Mouse (Mus musculus) heart, embryonic 14.5 days (tissue): ENCODE measurements around the gene Mcrip2. TPM values are rescaled to one million over a fixed set of nuclear protein-coding genes. Genes with fewer than 3 reads are reported as not detected.

Experiments used
- ATAC-seq: fragments of 200-750 bp; cut with Nextera tagmentation; 2 replicates; pipeline ENCODE4 v1.8.0; 2017; ENCODE audit warnings: low read depth, moderate TSS enrichment; ENCODE audit not compliant: insufficient number of reproducible peaks, insufficient read depth, low FRiP score
- H3K27ac ChIP-seq, 2 experiments: fragments of 200-500 bp in 1 of 2; fragments of 300-500 bp in 1 of 2; sonication (generic) in 1 of 2; replicated peaks in 1 of 2; 2 replicates each; pipeline ENCODE4 v1.5.1; 2012 to 2014; ENCODE audit warnings: low read depth in 2 of 2, low read length in 2 of 2, control low read depth in 1 of 2, mild to moderate bottlenecking in 1 of 2, mixed read lengths in 1 of 2; ENCODE audit not compliant: control insufficient read depth in 1 of 2, insufficient read depth in 1 of 2
- H3K27me3 ChIP-seq: fragments of 300-500 bp; sonication (generic); 2 replicates; pipeline ENCODE4 v1.6.1; 2014; ENCODE audit warnings: mild to moderate bottlenecking, low read length, control low read depth; ENCODE audit not compliant: control insufficient read depth, insufficient read depth
- H3K36me3 ChIP-seq: fragments of 300-500 bp; sonication (generic); 2 replicates; pipeline ENCODE4 v1.6.1; 2014; ENCODE audit warnings: mild to moderate bottlenecking, control low read depth, low read length, mixed read lengths; ENCODE audit not compliant: control insufficient read depth, insufficient read depth
- H3K4me1 ChIP-seq, 2 experiments: fragments of 200-500 bp in 1 of 2; fragments of 300-500 bp in 1 of 2; sonication (generic) in 1 of 2; 2 replicates each; pipeline ENCODE4 v1.6.1; 2012 to 2014; ENCODE audit warnings: low read length in 2 of 2, control low read depth in 1 of 2, mixed read lengths in 1 of 2; ENCODE audit not compliant: control insufficient read depth in 2 of 2, insufficient read depth in 2 of 2
- H3K4me2 ChIP-seq: fragments of 300-500 bp; sonication (generic); 2 replicates; pipeline ENCODE4 v1.6.1; 2014; ENCODE audit warnings: mild to moderate bottlenecking, low read length
- H3K4me3 ChIP-seq, 2 experiments: fragments of 200-500 bp in 1 of 2; fragments of 300-500 bp in 1 of 2; sonication (generic) in 1 of 2; 2 replicates each; pipeline ENCODE4 v1.5.1; 2012 to 2014; ENCODE audit warnings: low read length in 2 of 2, mild to moderate bottlenecking in 2 of 2, control low read depth in 1 of 2, low read depth in 1 of 2, moderate library complexity in 1 of 2; ENCODE audit not compliant: control insufficient read depth in 1 of 2, insufficient read depth in 1 of 2
- H3K9ac ChIP-seq: fragments of 300-500 bp; sonication (generic); 2 replicates; pipeline ENCODE4 v1.6.1; 2014; ENCODE audit warnings: mild to moderate bottlenecking, low read length
- H3K9me3 ChIP-seq: fragments of 300-500 bp; sonication (generic); 2 replicates; pipeline ENCODE4 v1.6.1; 2016; ENCODE audit warnings: low read length, control low read depth; ENCODE audit not compliant: control insufficient read depth
- WGBS: fragments of 180-500 bp; shearing (Covaris S2); extraction: QIAGEN DNeasy Blood & Tissue Kit; methylation state at CpG from one replicate; pipeline ENCODE4 v1.1.7; 2014; 5-methylcytosine and 5-hydroxymethylcytosine counted together
- microRNA-seq: library from miRNA; unstranded; fragments of <30 nt; microRNA quantifications from one replicate; pipeline ENCODE4, GENCODE M21; 2016
- polyA plus RNA-seq: library from polyadenylated mRNA; unstranded; fragments of >200 nt; fragmentation: Nextera tagmentation; extraction: Ambion mirVana; gene quantifications from 2 replicates; pipeline ENCODE4 v1.2.1, GENCODE M21; 2014

Gene Mcrip2
- polyA plus RNA-seq, 1 experiment from 2014 or later, result 184 TPM

DNA sequence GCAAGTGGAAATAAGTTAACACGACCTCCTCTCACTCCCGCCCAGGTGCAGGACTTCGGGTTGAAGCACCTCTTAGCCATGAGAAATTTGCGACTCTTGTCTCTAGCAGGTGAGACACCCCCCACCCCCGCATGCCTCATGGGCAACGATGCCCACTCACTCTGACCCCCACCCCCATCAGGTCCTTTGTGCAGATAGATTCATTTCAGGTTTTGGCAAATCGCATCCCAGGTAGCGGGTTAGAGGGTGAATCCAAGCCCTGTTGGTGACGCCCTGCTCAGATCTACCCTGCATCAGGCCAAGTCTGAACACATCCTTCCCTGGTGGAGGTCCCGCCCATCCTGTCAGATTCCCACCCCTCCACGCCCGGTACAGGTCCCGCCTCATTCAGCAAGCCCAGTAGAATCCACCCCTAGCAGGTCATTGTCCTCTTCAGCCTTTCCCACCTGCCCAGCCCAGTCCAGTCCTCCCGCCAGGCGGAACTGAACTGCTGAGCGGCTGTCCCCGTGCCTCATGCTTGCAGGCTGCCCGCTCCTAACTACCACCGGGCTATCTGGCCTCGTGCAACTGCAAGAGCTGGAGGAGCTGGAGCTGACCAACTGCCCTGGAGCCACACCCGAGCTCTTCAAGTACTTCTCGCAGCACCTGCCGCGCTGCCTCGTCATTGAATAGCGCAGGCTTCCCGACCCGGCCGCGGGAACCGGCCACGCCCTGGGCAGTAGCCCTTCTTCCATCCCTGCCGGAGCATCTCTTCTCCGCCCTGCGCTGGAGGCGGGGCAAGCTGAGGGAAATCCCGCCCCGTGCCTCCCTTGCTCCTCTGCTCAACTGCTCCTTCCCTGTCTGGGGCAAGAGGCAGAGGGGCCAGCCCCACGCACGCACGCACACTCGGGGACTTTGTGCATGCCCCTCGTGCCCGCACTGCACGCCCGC, 49.4 kb downstream of the Mcrip2 start:
- Histone ChIP-seq H3K4me2 (no peak overlapping the region), H3K27me3 (peaks cover 77% of the 10 kb centered on the region), H3K4me1 (peaks cover 4 to 5% of the 10 kb centered on the region in 2 experiments), H3K27ac (no peak overlapping the region), H3K36me3 (no peaks in the 10 kb centered on the region), H3K9ac (no peak overlapping the region), H3K4me3 (no peak overlapping the region; a peak in 1 of 4 replicates), H3K9me3 (no peaks in the 10 kb centered on the region)
- no peak for ATAC-seq
- WGBS, result 6% methylated on average over 46 of the region's 46 CpGs

DNA sequence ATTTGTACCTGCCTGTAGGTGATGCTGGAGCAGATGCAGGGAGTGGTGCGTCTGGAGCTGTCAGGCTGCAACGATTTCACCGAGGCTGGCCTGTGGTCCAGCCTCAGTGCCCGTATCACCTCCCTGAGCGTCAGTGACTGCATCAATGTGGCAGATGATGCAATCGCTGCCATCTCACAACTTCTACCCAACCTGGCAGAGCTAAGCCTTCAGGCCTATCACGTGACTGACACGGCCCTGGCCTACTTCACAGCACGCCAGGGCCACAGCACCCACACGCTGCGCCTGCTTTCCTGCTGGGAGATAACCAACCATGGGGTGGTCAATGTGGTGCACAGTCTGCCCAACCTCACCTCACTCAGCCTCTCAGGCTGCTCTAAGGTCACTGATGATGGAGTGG, 50.9 kb downstream of the Mcrip2 start:
- no peak overlapping the region for H3K9ac ChIP-seq
- no peaks in the 10 kb centered on the region for H3K9me3 ChIP-seq
- H3K27ac ChIP-seq, result no peak overlapping the region
- 76% methylated on average over 11 of the region's 11 CpGs for WGBS
- H3K27me3 ChIP-seq, result peaks cover 82% of the 10 kb centered on the region
- H3K4me1 ChIP-seq, result no peaks in the 10 kb centered on the region
- ATAC-seq, result no peak
- no peak overlapping the region for H3K4me3 ChIP-seq
- no peaks in the 10 kb centered on the region for H3K36me3 ChIP-seq
- H3K4me2 ChIP-seq, result no peak overlapping the region

Small RNA genes lying within 50 kb of the gene (microRNA-seq; reads per million reads assigned to microRNA genes)
- 1.7 reads per million for gene Mir3082

Other genes starting within 250 kb of the Mcrip2 start
- 2.4 and 3.7 TPM in 2 replicates for gene Gng13, start 151.6 kb downstream of the Mcrip2 start, polyA plus RNA-seq
- gene Chtf18, start 141.3 kb downstream of the Mcrip2 start, polyA plus RNA-seq, result 8.0 and 9.5 TPM in 2 replicates
- gene Rpusd1, start 141.1 kb downstream of the Mcrip2 start, polyA plus RNA-seq, result 12.0 and 13.4 TPM in 2 replicates
- not detected in 2 replicates for gene Mslnl, start 132.7 kb downstream of the Mcrip2 start, polyA plus RNA-seq
- gene Msln, start 114.4 kb downstream of the Mcrip2 start, polyA plus RNA-seq, result 31.9 and 34.7 TPM in 2 replicates
- gene Narfl, start 95.0 kb downstream of the Mcrip2 start, polyA plus RNA-seq, result 36.6 and 37.2 TPM in 2 replicates
- 59.4 and 60.2 TPM in 2 replicates for gene Haghl, start 83.1 kb downstream of the Mcrip2 start, polyA plus RNA-seq
- gene Ccdc78, start 82.2 kb downstream of the Mcrip2 start, polyA plus RNA-seq, result 0.09 TPM in 1 of 2 replicates, not detected in the other
- 58.4 and 76.0 TPM in 2 replicates for gene Fam173a, start 75.9 kb downstream of the Mcrip2 start, polyA plus RNA-seq
- gene AC134908.4, start 73.1 kb downstream of the Mcrip2 start, polyA plus RNA-seq, result not detected in 2 replicates
- 3.3 and 10.1 TPM in 2 replicates for gene Metrn, start 71.6 kb downstream of the Mcrip2 start, polyA plus RNA-seq
- 0.85 and 1.1 TPM in 2 replicates for gene Fbxl16, start 59.7 kb downstream of the Mcrip2 start, polyA plus RNA-seq
- gene Wdr24, start 45.1 kb downstream of the Mcrip2 start, polyA plus RNA-seq, result 15.2 and 17.3 TPM in 2 replicates
- gene Jmjd8, start 39.9 kb downstream of the Mcrip2 start, polyA plus RNA-seq, result 28.8 and 30.0 TPM in 2 replicates
- gene Stub1, start 35.4 kb downstream of the Mcrip2 start, polyA plus RNA-seq, result 282 and 298 TPM in 2 replicates
- 1.2 and 1.5 TPM in 2 replicates for gene Rhbdl1, start 31.5 kb downstream of the Mcrip2 start, polyA plus RNA-seq
- gene Gm20683, start 27.0 kb downstream of the Mcrip2 start, polyA plus RNA-seq, result 1.2 and 1.9 TPM in 2 replicates
- 11.5 and 12.7 TPM in 2 replicates for gene Rhot2, start 23.9 kb downstream of the Mcrip2 start, polyA plus RNA-seq
- 8.2 and 8.6 TPM in 2 replicates for gene Wdr90, start 7.3 kb downstream of the Mcrip2 start, polyA plus RNA-seq
- gene Mettl26, start 6.3 kb upstream of the Mcrip2 start, polyA plus RNA-seq, result 36.7 and 41.7 TPM in 2 replicates
- gene Wfikkn1, start 12.1 kb upstream of the Mcrip2 start, polyA plus RNA-seq, result 0.27 and 0.53 TPM in 2 replicates
- gene Rab40c, start 51.0 kb upstream of the Mcrip2 start, polyA plus RNA-seq, result 7.5 and 8.8 TPM in 2 replicates
- gene Pigq, start 76.2 kb upstream of the Mcrip2 start, polyA plus RNA-seq, result 61.8 and 62.7 TPM in 2 replicates
- gene Nhlrc4, start 76.2 kb upstream of the Mcrip2 start, polyA plus RNA-seq, result 0.09 TPM in 1 of 2 replicates, not detected in the other
- gene A930017K11Rik, start 83.8 kb upstream of the Mcrip2 start, polyA plus RNA-seq, result 0.09 TPM in 1 of 2 replicates, not detected in the other
- gene Capn15, start 117.0 kb upstream of the Mcrip2 start, polyA plus RNA-seq, result 11.2 and 11.3 TPM in 2 replicates
- gene Rab11fip3, start 200.8 kb upstream of the Mcrip2 start, polyA plus RNA-seq, result 12.3 and 12.8 TPM in 2 replicates
- gene Decr2, start 221.6 kb upstream of the Mcrip2 start, polyA plus RNA-seq, result 33.0 and 39.5 TPM in 2 replicates
- gene Nme4, start 226.8 kb upstream of the Mcrip2 start, polyA plus RNA-seq, result 58.5 and 68.2 TPM in 2 replicates
- 0.44 and 0.58 TPM in 2 replicates for gene Tmem8, start 244.5 kb upstream of the Mcrip2 start, polyA plus RNA-seq